Mouse (Mus musculus): ENCODE results near the gene Snapc1. TPM values are rescaled to one million over a fixed set of nuclear protein-coding genes. Genes with fewer than 3 reads are reported as not detected.

Snapc1 gene
- polyA plus RNA-seq (2012; rRNA removed) = 3.2 and 3.3 TPM in 2 replicates

GRCm38 (mm10) chr12:73964291-73965281 is at the start of gene Snapc1:
Gene Snapc1 (plus strand): TSS chr12:73964481.

GRCm38 (mm10) chr12:73937353-73937752 is 26.9 kb upstream of the Snapc1 start, which contains the start of gene Gm49321:
Gene Gm49321 (plus strand): TSS chr12:73937653.

GRCm38 (mm10) chr12:73997297-73998127 is 33.2 kb downstream of the Snapc1 start, which contains the start of gene Syt16:
Gene Syt16 (plus strand): TSS chr12:73997661.

Other genes with a start within 250 kb of the Snapc1 start
- gene Hif1a, start 63.1 kb upstream of the Snapc1 start, polyA plus RNA-seq (2012; rRNA removed) = 10.9 and 11.6 TPM in 2 replicates
- gene Gm49321, start 26.8 kb upstream of the Snapc1 start, polyA plus RNA-seq (2012; rRNA removed) = not detected in 2 replicates
- gene Syt16, start 33.2 kb downstream of the Snapc1 start, polyA plus RNA-seq (2012; rRNA removed) = 0.01 TPM in 1 of 2 replicates, not detected in the other